ENCODE assay signal across 17 mouse cellular contexts in the genomic region with DNA sequence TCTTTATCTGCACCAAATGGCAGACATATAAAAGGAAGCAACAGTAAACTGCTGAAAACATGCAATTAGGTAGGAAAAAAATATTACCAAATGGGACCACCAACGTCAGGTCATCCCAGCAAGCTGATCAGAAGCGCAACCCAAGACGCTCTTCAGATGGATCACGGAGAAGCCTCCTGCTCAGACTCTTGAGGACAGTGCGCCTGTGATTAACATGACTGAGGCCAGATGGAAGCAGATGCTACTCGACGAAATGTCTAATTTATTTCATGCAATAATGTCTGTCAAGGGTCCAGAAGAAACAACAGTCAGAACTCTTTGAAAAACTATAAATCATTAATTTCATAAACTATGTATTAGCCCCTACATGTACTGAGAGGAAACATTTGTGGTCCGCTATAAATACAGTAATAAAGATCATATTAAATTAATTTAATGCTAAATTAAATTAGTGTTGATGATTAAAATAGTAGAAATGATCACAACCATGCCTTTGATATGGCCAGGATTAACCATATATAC.
"Had no signal": no experiment of that assay in that cellular context is flagged by ENCODE, and none has a peak within 500 bp of the region (broad histone marks: within the 10 kb centered on the region; RNA-seq: fewer than 3 reads in every experiment).

No protein-coding gene starts in this region.

- H3K4me1 ChIP-seq: lung, embryonic 15.5 days; megakaryocyte, embryonic 14.5 days; midbrain, embryonic 13.5 days; midbrain, embryonic 15.5 days; neural tube, embryonic 12.5 days; stomach, embryonic 15.5 days had no signal

- DNase-seq: lung, adult 2 months; lung, postnatal 14 days; lung, postnatal 36 days; right cerebral cortex, postnatal 14 days; thymus, adult 2 months; thymus, postnatal 25 days; thymus, postnatal 4 days had no signal

- H3K27me3 ChIP-seq: lung, embryonic 15.5 days; megakaryocyte, embryonic 14.5 days; midbrain, embryonic 13.5 days; midbrain, embryonic 15.5 days; neural tube, embryonic 12.5 days; stomach, embryonic 15.5 days had no signal

- H3K27ac ChIP-seq: lung, embryonic 15.5 days; macrophage; midbrain, embryonic 13.5 days; midbrain, embryonic 15.5 days; neural tube, embryonic 12.5 days; stomach, embryonic 15.5 days; stomach, postnatal 0 days had no signal

- ATAC-seq: lung, postnatal 0 days; midbrain, embryonic 13.5 days; midbrain, embryonic 15.5 days had no signal

- H3K4me2 ChIP-seq: lung, embryonic 15.5 days; midbrain, embryonic 11.5 days; midbrain, embryonic 13.5 days; midbrain, embryonic 15.5 days; neural tube, embryonic 12.5 days; stomach, embryonic 15.5 days had no signal

- H3K9me3 ChIP-seq: lung, embryonic 15.5 days; midbrain, embryonic 13.5 days; midbrain, embryonic 15.5 days; neural tube, embryonic 12.5 days; stomach, embryonic 15.5 days had no signal

- H3K36me3 ChIP-seq: lung, embryonic 15.5 days; midbrain, embryonic 13.5 days; midbrain, embryonic 15.5 days; neural tube, embryonic 12.5 days; stomach, embryonic 15.5 days had no signal

- H3K4me3 ChIP-seq: lung, embryonic 15.5 days; megakaryocyte, embryonic 14.5 days; midbrain, embryonic 13.5 days; midbrain, embryonic 15.5 days; neural tube, embryonic 12.5 days; stomach, embryonic 15.5 days had no signal

- H3K9ac ChIP-seq: lung, embryonic 15.5 days; midbrain, embryonic 13.5 days; midbrain, embryonic 15.5 days; neural tube, embryonic 12.5 days; stomach, embryonic 15.5 days had no signal
